Mouse (Mus musculus) sigmoid colon, adult 10 weeks (tissue): Measurements from ENCODE around the gene Olfr16. TPM values are rescaled to one million over a fixed set of nuclear protein-coding genes. Genes with fewer than 3 reads are reported as not detected.

Source experiments
- polyA plus RNA-seq: library from polyadenylated mRNA; stranded (reverse); fragments of 350-450 nt; fragmentation: Illumina TruSeq; extraction: RNeasy Lipid Tissue Mini Kit (QIAGEN cat#74804); gene quantifications from one replicate; pipeline ENCODE4 v1.2.3, GENCODE M21; 2014; ENCODE audit warnings: low read depth, low replicate concordance

Olfr16 gene
- not detected for polyA plus RNA-seq

GRCm38 (mm10) chr1:172950160-172950559, at the start of gene Olfr16:
Gene Olfr16, plus strand, starts transcription at chr1:172950409.

Other genes starting within 250 kb of the Olfr16 start
- not detected for gene Apcs, start 55.4 kb upstream of the Olfr16 start, polyA plus RNA-seq
- gene Olfr1408, start 187.0 kb downstream of the Olfr16 start, polyA plus RNA-seq, result not detected
- not detected for gene Olfr1406, start 240.2 kb downstream of the Olfr16 start, polyA plus RNA-seq
- gene Olfr218, start 247.4 kb downstream of the Olfr16 start, polyA plus RNA-seq, result not detected